Mouse (Mus musculus) naive thymus-derived CD4-positive, alpha-beta T cell, adult 2 months (primary cell): Measurements from ENCODE around the gene Mkrn1.
A peak's percentile ranks its signal among the peaks of the same experiment; 100 is the strongest.
"Not testable (repeated sequence)": the region's sequence is repeated elsewhere in the genome, so short reads cannot be mapped to it uniquely, and the experiment has no call there.

Source experiments
- DNase-seq: peaks from one replicate; pipeline ENCODE4 v3.0.0-alpha.2; 2011; ENCODE audit warnings: low read depth

Mkrn1 gene

DNA sequence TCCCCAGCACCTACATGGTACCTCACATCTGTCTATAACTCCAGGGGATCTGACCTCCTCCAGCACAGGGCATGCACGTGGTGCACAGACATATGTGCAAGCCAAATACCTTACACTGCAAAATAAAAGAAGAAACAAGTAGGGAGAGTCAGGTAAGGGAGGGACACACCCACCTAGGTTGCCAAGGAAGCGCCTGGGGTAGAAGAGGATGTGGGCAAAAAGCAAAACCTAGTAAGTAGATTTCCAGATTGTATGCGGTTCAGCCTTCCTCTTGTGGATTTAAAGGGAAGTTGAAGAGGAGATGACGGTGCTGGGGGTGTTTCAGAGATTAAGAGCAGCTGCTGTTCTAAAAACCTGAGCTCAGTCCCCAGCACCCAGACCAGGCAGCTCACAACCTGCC lies 41.0 kb downstream of the Mkrn1 start:
- DNase-seq = peak; percentile 89

DNA sequence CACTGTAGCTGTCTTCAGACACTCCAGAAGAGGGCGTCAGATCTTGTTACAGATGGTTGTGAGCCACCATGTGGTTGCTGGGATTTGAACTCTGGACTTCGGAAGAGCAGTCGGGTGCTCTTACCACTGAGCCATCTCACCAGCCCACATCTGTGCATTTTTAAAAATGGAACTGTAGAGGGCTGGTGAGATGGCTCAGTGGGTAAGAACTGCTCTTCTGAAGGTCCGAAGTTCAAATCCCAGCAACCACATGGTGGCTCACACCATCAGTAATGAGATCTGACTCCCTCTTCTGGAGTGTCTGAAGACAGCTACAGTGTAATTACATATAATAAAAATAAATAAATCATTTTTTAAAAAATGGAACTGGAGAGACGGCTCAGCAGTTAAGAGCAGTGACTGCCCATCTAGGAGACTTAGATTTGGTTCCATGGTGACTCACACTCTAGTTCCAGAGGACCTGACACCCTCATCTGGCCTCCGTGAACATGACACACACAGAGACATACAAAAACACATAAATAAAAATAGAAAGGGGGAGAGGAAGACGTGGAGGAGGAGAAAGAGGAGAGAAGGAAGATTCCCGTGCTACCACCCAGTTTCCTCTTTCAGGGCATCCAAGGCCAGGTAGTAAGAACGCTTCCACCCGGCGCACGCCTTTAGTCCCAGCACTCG lies 42.0 kb downstream of the Mkrn1 start:
- not testable (repeated sequence) for DNase-seq

GRCm38 (mm10) chr6:39377311-39377827 lies 42.9 kb downstream of the Mkrn1 start, which contains the start of gene Slc37a3:
TSS of gene Slc37a3 (minus strand) at chr6:39377675.
- peak; percentile 85 for DNase-seq

- DNase-seq = peak; percentile 32
Measured at GRCm38 (mm10) chr6:39376775-39377174, 43.5 kb downstream of the Mkrn1 start.

DNA sequence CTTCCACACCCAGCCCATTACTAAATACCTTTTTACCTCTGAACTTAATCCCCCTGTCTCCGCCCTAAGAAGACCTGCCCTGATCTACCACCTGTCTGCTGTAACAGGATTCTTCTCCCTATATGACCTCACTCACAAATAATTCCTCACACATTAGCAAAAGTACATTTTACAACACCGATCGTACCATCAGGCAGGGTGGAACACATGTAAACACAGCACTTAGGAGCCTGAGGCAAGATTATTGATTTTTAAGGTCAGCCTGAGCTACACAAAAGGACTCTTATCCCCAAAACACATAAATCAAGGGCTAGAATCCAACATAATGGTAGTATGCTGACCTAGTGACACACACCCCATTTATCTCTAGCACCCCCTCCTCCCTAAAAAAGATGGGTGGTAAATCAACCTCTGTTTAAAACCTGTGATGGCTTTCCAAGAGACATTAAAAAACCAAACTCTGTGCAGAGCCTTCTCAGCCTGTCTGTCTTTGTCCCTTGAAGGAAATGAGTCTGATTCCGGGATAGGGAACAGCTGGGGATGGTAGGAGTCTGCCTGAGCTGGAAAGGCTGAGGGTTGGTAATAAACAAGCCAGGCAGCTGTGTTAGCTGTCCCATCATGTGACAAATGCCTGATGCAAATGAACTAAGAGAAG lies 46.8 kb downstream of the Mkrn1 start:
- no peak for DNase-seq

DNA sequence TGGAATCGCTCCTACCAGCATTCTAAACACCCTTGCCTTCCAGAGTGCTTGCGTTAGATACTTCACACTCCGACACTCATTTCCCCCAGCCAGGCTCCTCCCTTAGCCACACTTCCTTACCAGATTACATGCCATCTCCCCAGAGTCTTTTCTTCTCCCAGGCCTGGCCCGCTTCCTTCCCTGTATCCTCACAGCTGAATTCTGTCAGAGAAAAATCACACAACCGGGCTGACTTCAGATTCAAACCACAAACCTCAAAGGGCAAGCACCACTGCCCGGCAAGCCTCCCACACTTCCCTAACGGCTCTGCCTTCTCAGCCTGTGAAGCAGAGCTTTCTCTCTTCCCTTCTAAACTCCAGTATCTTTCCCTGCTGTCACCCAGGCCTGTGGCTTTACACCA lies 47.5 kb downstream of the Mkrn1 start:
- DNase-seq = peak; percentile 29

DNA sequence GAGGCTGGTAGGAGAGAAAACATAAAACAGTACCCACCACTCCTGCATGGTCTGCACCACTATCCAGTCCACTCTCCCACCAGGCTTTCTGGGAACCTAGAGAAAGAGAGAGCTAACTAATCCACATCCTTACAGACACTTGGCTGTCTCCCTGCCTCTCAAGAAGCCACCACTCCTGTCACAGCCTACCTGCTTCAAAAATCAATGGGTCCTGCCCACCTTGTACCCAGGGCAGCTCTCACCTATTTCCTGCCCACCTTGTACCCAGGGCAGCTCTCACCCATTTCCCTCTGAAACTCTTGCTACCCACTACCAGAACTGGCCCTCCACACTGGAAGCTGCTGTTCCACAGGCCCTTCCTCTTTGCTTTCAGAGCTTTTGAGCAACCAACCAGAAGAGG lies 48.2 kb downstream of the Mkrn1 start:
- no peak for DNase-seq

DNA sequence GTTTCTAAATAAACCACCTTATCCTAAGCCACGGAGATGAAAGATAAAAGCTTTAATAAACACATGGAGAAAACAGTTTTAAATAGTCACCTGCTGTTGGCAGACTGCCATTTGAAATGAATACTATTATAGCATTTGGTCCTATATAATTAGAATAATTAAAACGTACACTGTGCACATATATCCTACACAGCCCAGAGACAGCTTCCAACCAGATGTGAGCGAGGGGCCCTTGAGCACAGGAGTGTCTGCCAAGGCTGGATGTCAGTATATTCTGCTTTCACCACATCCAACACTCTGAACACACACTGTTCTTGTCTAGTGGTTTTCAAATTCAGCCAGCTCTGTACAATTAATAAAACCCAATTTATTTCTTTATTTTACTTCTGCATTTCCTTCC lies 50.6 kb downstream of the Mkrn1 start:
- DNase-seq = no peak

DNA sequence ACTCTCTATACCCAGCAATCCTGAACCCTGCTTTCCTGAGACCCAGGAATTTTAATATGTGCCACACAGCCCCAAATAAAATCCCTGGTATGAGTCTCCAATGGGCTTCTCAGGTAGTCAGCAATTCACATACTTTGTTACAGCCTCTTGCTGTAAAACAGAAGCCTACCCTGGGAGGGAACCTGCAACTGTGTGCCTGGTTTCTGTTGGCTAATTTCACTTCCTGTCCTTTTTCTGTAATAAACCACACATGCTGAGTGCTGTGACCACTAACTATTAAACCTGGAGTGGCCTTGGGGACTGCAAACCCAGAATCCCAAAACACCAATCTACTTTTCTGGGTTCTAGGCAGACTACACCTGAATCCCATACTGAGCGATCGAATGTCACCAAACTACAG lies 57.6 kb downstream of the Mkrn1 start:
- no peak for DNase-seq

- DNase-seq = not testable (repeated sequence)
Measured at GRCm38 (mm10) chr6:39359207-39359606, 61.1 kb downstream of the Mkrn1 start.

GRCm38 (mm10) chr6:39348946-39349345 lies 71.3 kb downstream of the Mkrn1 start:
- no peak for DNase-seq

DNA sequence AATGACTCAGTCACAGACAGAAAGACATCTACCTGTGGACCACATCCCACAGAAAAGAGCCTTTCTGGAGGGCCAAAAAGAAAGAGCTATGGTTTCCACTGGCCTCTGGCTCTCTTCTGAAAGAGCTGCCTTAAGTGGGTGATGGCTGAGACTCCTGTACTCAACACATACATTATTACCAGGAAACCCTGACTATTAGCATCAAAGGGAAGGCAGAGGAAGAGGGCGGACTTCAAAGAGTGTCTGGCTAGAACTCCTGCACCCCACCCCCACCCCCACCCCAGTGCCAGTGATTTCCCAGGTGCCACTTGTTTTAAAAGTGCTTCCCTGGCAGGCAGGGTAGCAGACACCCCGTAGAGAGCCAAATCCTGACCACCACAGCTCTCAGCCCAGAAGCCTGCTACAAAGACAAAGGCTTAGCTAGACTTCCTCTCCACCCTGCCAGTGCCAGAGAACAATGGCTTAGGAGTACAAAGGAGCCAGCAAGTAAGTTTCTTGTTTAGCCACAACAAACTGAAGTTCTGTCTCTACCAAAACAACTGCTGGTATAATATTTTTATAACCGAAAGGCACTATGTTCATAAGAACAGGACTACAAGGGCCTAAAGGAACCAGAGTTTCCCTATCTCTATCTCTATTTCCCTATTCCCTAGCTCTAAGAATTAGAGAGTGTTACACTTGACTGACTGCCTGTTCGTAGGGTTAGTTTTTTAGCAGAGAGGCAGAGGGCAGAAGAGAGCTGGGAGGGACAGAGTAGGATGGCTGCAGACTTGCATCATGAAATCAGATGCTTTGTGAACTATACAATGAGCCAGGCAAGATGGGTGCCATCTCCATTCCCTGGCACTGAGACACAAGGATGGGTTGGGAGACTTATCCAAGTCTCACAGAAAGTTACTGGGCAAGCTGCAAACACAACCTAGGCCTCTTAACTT lies 72.1 kb downstream of the Mkrn1 start:
- DNase-seq = peak; percentile 74
